Mouse (Mus musculus) hindbrain, embryonic 15.5 days (tissue): ENCODE data around the gene Nr5a2. TPM values are rescaled to one million over a fixed set of nuclear protein-coding genes. Genes with fewer than 3 reads are reported as not detected.

Experiments used
- ATAC-seq: fragments of 200-750 bp; cut with Nextera tagmentation; 2 replicates; pipeline ENCODE4 v1.8.0; 2017; ENCODE audit warnings: low read depth, moderate number of reproducible peaks, moderate TSS enrichment; ENCODE audit not compliant: low FRiP score
- H3K27ac ChIP-seq: fragments of 300-500 bp; sonication (generic); replicated peaks from 2 replicates; pipeline ENCODE4 v1.5.1; 2015; ENCODE audit warnings: mild to moderate bottlenecking, inconsistent platforms
- H3K27me3 ChIP-seq: fragments of 300-500 bp; sonication (generic); 2 replicates; pipeline ENCODE4 v1.6.1; 2015; ENCODE audit warnings: control low read depth, inconsistent platforms
- H3K36me3 ChIP-seq: fragments of 300-500 bp; sonication (generic); 2 replicates; pipeline ENCODE4 v1.6.1; 2015; ENCODE audit warnings: control low read depth, inconsistent platforms
- H3K4me1 ChIP-seq: fragments of 300-500 bp; sonication (generic); replicated peaks from 2 replicates; pipeline ENCODE4 v1.6.1; 2015; ENCODE audit warnings: control low read depth, inconsistent platforms
- H3K4me2 ChIP-seq: fragments of 300-500 bp; sonication (generic); 2 replicates; pipeline ENCODE4 v1.6.1; 2015; ENCODE audit warnings: moderate library complexity, mild to moderate bottlenecking, inconsistent platforms
- H3K4me3 ChIP-seq: fragments of 300-500 bp; sonication (generic); 2 replicates; pipeline ENCODE4 v1.5.1; 2015; ENCODE audit warnings: mild to moderate bottlenecking, inconsistent platforms
- H3K9ac ChIP-seq: fragments of 300-500 bp; sonication (generic); 2 replicates; pipeline ENCODE4 v1.6.1; 2015; ENCODE audit warnings: inconsistent platforms
- H3K9me3 ChIP-seq: fragments of 300-500 bp; sonication (generic); 2 replicates; pipeline ENCODE4 v1.6.1; 2016; ENCODE audit warnings: control low read depth, inconsistent platforms
- WGBS: fragments of 180-500 bp; shearing (Covaris S2); methylation state at CpG from one replicate; pipeline ENCODE4 v1.1.7; 2015; 5-methylcytosine and 5-hydroxymethylcytosine counted together
- polyA plus RNA-seq: library from polyadenylated mRNA; unstranded; fragments of >200 nt; fragmentation: Nextera tagmentation; extraction: Ambion mirVana; gene quantifications from 2 replicates; pipeline ENCODE4 v1.2.1, GENCODE M21; 2015

Gene Nr5a2
- polyA plus RNA-seq: 0.70 and 1.2 TPM in 2 replicates

- H3K4me3 ChIP-seq: no peak within 1 kb of the TSS
- WGBS: 70% methylated on average over 4 of the region's 4 CpGs
- peaks cover 23% of the 10 kb centered on the region for H3K27me3 ChIP-seq
- H3K9me3 ChIP-seq: no peaks in the 10 kb centered on the region
- no peak within 1 kb of the TSS for H3K27ac ChIP-seq
- H3K4me2 ChIP-seq: no peak within 1 kb of the TSS
- ATAC-seq: no peak
- no peaks in the 10 kb centered on the region for H3K36me3 ChIP-seq
- no peak within 1 kb of the TSS for H3K9ac ChIP-seq
- 0 out of 2 replicates have a peak, but pooled peaks cover 4% of the 10 kb centered on the region for H3K4me1 ChIP-seq
Observed at GRCm38 (mm10) chr1:136960428-136961012, at the start of gene Nr5a2. TSS of gene Nr5a2 (minus strand) at chr1:136960448.

GRCm38 (mm10) chr1:137008726-137009239 is 48.5 kb upstream of the Nr5a2 start:
- ATAC-seq: no peak
- Histone ChIP-seq H3K9ac (no peak overlapping the region), H3K4me1 (no peaks in the 10 kb centered on the region), H3K27me3 (no peaks in the 10 kb centered on the region), H3K4me3 (no peak overlapping the region), H3K9me3 (no peaks in the 10 kb centered on the region), H3K36me3 (no peaks in the 10 kb centered on the region), H3K4me2 (no peak overlapping the region), H3K27ac (no peak overlapping the region)
- 83% methylated on average over 6 of the region's 6 CpGs for WGBS

GRCm38 (mm10) chr1:137003816-137004215 is 43.6 kb upstream of the Nr5a2 start:
- no peak overlapping the region for H3K27ac ChIP-seq
- no peaks in the 10 kb centered on the region for H3K36me3 ChIP-seq
- WGBS: 91% methylated on average over 1 of the region's 1 CpGs
- ATAC-seq: no peak
- no peaks in the 10 kb centered on the region for H3K27me3 ChIP-seq
- H3K9me3 ChIP-seq: no peaks in the 10 kb centered on the region
- no peak overlapping the region for H3K4me2 ChIP-seq
- H3K9ac ChIP-seq: no peak overlapping the region
- H3K4me1 ChIP-seq: no peaks in the 10 kb centered on the region
- no peak overlapping the region for H3K4me3 ChIP-seq

- 97% methylated on average over 1 of the region's 1 CpGs for WGBS
- H3K4me1 ChIP-seq: no peaks in the 10 kb centered on the region
- no peak overlapping the region for H3K4me2 ChIP-seq
- ATAC-seq: no peak
- H3K9me3 ChIP-seq: no peaks in the 10 kb centered on the region
- H3K4me3 ChIP-seq: no peak overlapping the region
- no peak overlapping the region for H3K9ac ChIP-seq
- H3K27ac ChIP-seq: no peak overlapping the region
- no peaks in the 10 kb centered on the region for H3K36me3 ChIP-seq
- H3K27me3 ChIP-seq: no peaks in the 10 kb centered on the region
Observed at GRCm38 (mm10) chr1:137003144-137003543, 42.9 kb upstream of the Nr5a2 start.

GRCm38 (mm10) chr1:136991762-136992352 is 31.6 kb upstream of the Nr5a2 start:
- Histone ChIP-seq H3K27ac (no peak overlapping the region), H3K36me3 (no peaks in the 10 kb centered on the region), H3K9ac (no peak overlapping the region), H3K9me3 (no peaks in the 10 kb centered on the region), H3K4me3 (no peak overlapping the region), H3K27me3 (no peaks in the 10 kb centered on the region), H3K4me2 (no peak overlapping the region), H3K4me1 (no peaks in the 10 kb centered on the region)
- WGBS: 83% methylated on average over 8 of the region's 8 CpGs
- ATAC-seq: no peak

GRCm38 (mm10) chr1:136980253-136980893 is 20.1 kb upstream of the Nr5a2 start:
- H3K36me3 ChIP-seq: no peaks in the 10 kb centered on the region
- WGBS: 84% methylated on average over 5 of the region's 5 CpGs
- H3K27ac ChIP-seq: no peak overlapping the region
- no peak overlapping the region for H3K4me3 ChIP-seq
- H3K4me1 ChIP-seq: no peaks in the 10 kb centered on the region
- H3K9ac ChIP-seq: no peak overlapping the region
- H3K9me3 ChIP-seq: no peaks in the 10 kb centered on the region
- no peak overlapping the region for H3K4me2 ChIP-seq
- H3K27me3 ChIP-seq: 0 out of 2 replicates have a peak, but pooled peaks cover 3% of the 10 kb centered on the region
- ATAC-seq: no peak

GRCm38 (mm10) chr1:136977867-136978266 is 17.6 kb upstream of the Nr5a2 start:
- no peak overlapping the region for H3K27ac ChIP-seq
- 90% methylated on average over 3 of the region's 3 CpGs for WGBS
- 0 out of 2 replicates have a peak, but pooled peaks cover 3% of the 10 kb centered on the region for H3K27me3 ChIP-seq
- H3K4me2 ChIP-seq: no peak overlapping the region
- ATAC-seq: no peak
- H3K9me3 ChIP-seq: no peaks in the 10 kb centered on the region
- H3K4me1 ChIP-seq: no peaks in the 10 kb centered on the region
- no peak overlapping the region for H3K4me3 ChIP-seq
- no peaks in the 10 kb centered on the region for H3K36me3 ChIP-seq
- H3K9ac ChIP-seq: no peak overlapping the region

- no peak overlapping the region for H3K27ac ChIP-seq
- H3K27me3 ChIP-seq: 0 out of 2 replicates have a peak, but pooled peaks cover 3% of the 10 kb centered on the region
- no peaks in the 10 kb centered on the region for H3K36me3 ChIP-seq
- H3K4me3 ChIP-seq: no peak overlapping the region
- no peak overlapping the region for H3K9ac ChIP-seq
- ATAC-seq: no peak
- H3K9me3 ChIP-seq: no peaks in the 10 kb centered on the region
- no peak overlapping the region for H3K4me2 ChIP-seq
- no peaks in the 10 kb centered on the region for H3K4me1 ChIP-seq
- WGBS: 89% methylated on average over 3 of the region's 3 CpGs
Observed at GRCm38 (mm10) chr1:136974040-136974439, 13.8 kb upstream of the Nr5a2 start.

GRCm38 (mm10) chr1:136973016-136973415 is 12.8 kb upstream of the Nr5a2 start:
- WGBS: 93% methylated on average over 5 of the region's 5 CpGs
- Histone ChIP-seq H3K4me3 (no peak overlapping the region), H3K4me1 (no peaks in the 10 kb centered on the region), H3K27me3 (0 out of 2 replicates have a peak, but pooled peaks cover 3% of the 10 kb centered on the region), H3K4me2 (no peak overlapping the region), H3K36me3 (no peaks in the 10 kb centered on the region), H3K27ac (no peak overlapping the region), H3K9me3 (no peaks in the 10 kb centered on the region), H3K9ac (no peak overlapping the region)
- ATAC-seq: no peak

- Histone ChIP-seq H3K36me3 (no peaks in the 10 kb centered on the region), H3K27me3 (no peaks in the 10 kb centered on the region), H3K27ac (no peak overlapping the region), H3K4me1 (no peaks in the 10 kb centered on the region), H3K9ac (no peak overlapping the region), H3K4me3 (no peak overlapping the region), H3K4me2 (no peak overlapping the region), H3K9me3 (no peaks in the 10 kb centered on the region)
- 89% methylated on average over 8 of the region's 8 CpGs for WGBS
- ATAC-seq: no peak
Observed at GRCm38 (mm10) chr1:136970995-136971394, 10.7 kb upstream of the Nr5a2 start.

- H3K27ac ChIP-seq: no peak overlapping the region
- no peaks in the 10 kb centered on the region for H3K4me1 ChIP-seq
- H3K9me3 ChIP-seq: no peaks in the 10 kb centered on the region
- no peak overlapping the region for H3K9ac ChIP-seq
- H3K4me2 ChIP-seq: no peak overlapping the region
- WGBS: 70% methylated on average over 12 of the region's 12 CpGs
- H3K27me3 ChIP-seq: no peaks in the 10 kb centered on the region
- H3K36me3 ChIP-seq: no peaks in the 10 kb centered on the region
- H3K4me3 ChIP-seq: no peak overlapping the region
- ATAC-seq: no peak
Observed at GRCm38 (mm10) chr1:136966728-136967386, 6.6 kb upstream of the Nr5a2 start.

GRCm38 (mm10) chr1:136959491-136959890 is 757 bp downstream of the Nr5a2 start:
- 79% methylated on average over 1 of the region's 1 CpGs for WGBS
- Histone ChIP-seq H3K27me3 (peaks cover 33% of the 10 kb centered on the region), H3K9ac (no peak overlapping the region), H3K4me1 (0 out of 2 replicates have a peak, but pooled peaks cover 4% of the 10 kb centered on the region), H3K4me2 (no peak overlapping the region), H3K9me3 (no peaks in the 10 kb centered on the region), H3K27ac (no peak overlapping the region), H3K4me3 (no peak overlapping the region), H3K36me3 (no peaks in the 10 kb centered on the region)
- no peak for ATAC-seq
